Mouse (Mus musculus): ENCODE data around the gene Bace2.

Gene Bace2

GRCm38 (mm10) chr16:97356499-97357187 lies at the start of gene Bace2:
Gene Bace2, plus strand, starts transcription at chr16:97356742.
- DNase-seq, result peak; percentile 50

GRCm38 (mm10) chr16:97307594-97307993 lies 48.9 kb upstream of the Bace2 start:
- DNase-seq, result no peak

GRCm38 (mm10) chr16:97309796-97310569 lies 46.6 kb upstream of the Bace2 start:
- no peak for DNase-seq

- DNase-seq, result no peak
Measured at GRCm38 (mm10) chr16:97310570-97310846, 46.0 kb upstream of the Bace2 start.

GRCm38 (mm10) chr16:97312960-97313686 lies 43.4 kb upstream of the Bace2 start:
- DNase-seq, result peak; percentile 91

GRCm38 (mm10) chr16:97321576-97321975 lies 35.0 kb upstream of the Bace2 start:
- DNase-seq, result no peak

GRCm38 (mm10) chr16:97322604-97323003 lies 33.9 kb upstream of the Bace2 start:
- no peak for DNase-seq

GRCm38 (mm10) chr16:97325975-97326374 lies 30.6 kb upstream of the Bace2 start:
- DNase-seq, result peak; percentile 36

- no peak for DNase-seq
Measured at GRCm38 (mm10) chr16:97328602-97329001, 27.9 kb upstream of the Bace2 start.

GRCm38 (mm10) chr16:97353013-97353412 lies 3.5 kb upstream of the Bace2 start:
- no peak for DNase-seq

- no peak for DNase-seq
Measured at GRCm38 (mm10) chr16:97354632-97355031, 1.9 kb upstream of the Bace2 start.

GRCm38 (mm10) chr16:97357188-97357821 lies 763 bp downstream of the Bace2 start:
- peak; percentile 27 for DNase-seq

GRCm38 (mm10) chr16:97362231-97362888 lies 5.8 kb downstream of the Bace2 start:
- no peak for DNase-seq

GRCm38 (mm10) chr16:97366141-97366540 lies 9.6 kb downstream of the Bace2 start:
- DNase-seq, result no peak

GRCm38 (mm10) chr16:97370258-97370657 lies 13.7 kb downstream of the Bace2 start:
- DNase-seq, result no peak

- DNase-seq, result no peak
Measured at GRCm38 (mm10) chr16:97387955-97388354, 31.4 kb downstream of the Bace2 start.

- DNase-seq, result no peak
Measured at GRCm38 (mm10) chr16:97391289-97391688, 34.7 kb downstream of the Bace2 start.

- DNase-seq, result no peak
Measured at GRCm38 (mm10) chr16:97391701-97392384, 35.3 kb downstream of the Bace2 start.

- DNase-seq, result no peak
Measured at GRCm38 (mm10) chr16:97396436-97396835, 39.9 kb downstream of the Bace2 start.

GRCm38 (mm10) chr16:97397945-97398531 lies 41.5 kb downstream of the Bace2 start:
- no peak for DNase-seq

- DNase-seq, result no peak
Measured at GRCm38 (mm10) chr16:97399991-97400390, 43.4 kb downstream of the Bace2 start.

GRCm38 (mm10) chr16:97401741-97402140 lies 45.2 kb downstream of the Bace2 start:
- DNase-seq, result no peak

Measured in right cerebral cortex, postnatal 4 days (tissue).